Mouse (Mus musculus): ENCODE measurements around the gene Gm20388.

DNA sequence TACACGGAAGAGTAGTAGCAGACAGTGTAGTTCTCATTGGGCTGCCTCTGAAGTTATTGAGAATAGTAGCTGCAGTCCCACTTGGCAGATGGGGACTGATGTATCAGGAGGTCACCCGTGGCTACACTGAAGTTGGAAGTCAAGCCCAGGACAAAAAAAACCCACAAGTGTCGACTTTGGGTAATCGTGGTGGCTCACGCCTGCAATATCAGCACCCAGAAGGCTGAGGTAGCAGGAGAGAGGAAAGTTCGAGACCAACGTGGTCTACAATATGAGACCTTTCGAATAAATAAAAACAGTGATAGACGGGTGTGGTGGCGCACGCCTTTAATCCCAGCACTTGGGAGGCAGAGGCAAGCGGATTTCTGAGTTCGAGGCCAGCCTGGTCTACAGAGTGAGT, 1674.1 kb downstream of the Gm20388 start:
- no peak for TF ChIP-seq POLR2A (IDR thresholded peaks at IDR 0.05; ENCODE audit: borderline replicate concordance, insufficient read depth, low read length)
- no peak for TF ChIP-seq CTCF (IDR thresholded peaks at IDR 0.05; ENCODE audit: borderline replicate concordance, insufficient read depth, low read depth, low read length)
